Mouse (Mus musculus) right cerebral cortex, adult 18-20 months (tissue): Measurements from ENCODE around the gene Reck.

Experiments used
- DNase-seq: peaks from one replicate; pipeline ENCODE4 v3.0.0; 2022; ENCODE audit warnings: mixed read lengths

Reck gene

DNA sequence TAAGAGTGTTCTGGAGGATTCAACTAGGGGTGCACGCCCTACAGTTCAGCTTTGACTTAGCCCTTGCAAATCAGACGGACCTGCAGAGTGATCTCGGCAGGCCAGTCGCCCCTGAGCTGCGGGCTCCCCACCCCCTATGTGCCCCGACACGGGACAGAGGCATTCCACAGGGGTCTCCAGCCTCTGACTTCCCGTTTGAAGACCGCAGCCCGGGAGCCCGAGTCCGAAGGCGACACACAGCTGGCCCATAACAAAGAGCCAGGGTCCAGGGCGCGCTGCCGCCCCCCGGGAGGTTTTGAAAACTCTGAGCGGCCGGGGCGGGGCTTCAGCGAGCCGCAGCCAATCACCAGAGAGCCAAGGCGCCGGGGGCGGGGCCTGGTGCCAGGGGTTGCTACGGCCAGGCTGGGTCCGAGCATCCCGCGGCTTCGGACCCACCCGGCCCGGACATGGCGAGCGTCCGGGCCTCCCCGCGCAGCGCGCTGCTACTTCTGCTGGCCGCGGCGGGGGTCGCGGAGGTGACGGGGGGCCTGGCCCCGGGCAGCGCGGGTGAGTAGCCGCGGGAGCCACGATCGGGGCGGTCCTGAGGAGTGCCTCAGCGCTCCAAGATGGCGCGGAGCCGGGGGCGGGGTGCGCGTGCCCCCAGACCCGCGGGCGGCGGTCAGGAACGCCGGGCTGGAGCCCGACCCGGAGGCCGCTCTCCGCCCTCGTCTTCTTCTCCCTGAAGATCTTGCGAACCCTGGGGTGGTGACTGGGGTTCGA is at the start of gene Reck:
Gene Reck (plus strand): TSS at position 371 of the 759 bp plus-strand sequence.
- peak; percentile 79 for DNase-seq

DNA sequence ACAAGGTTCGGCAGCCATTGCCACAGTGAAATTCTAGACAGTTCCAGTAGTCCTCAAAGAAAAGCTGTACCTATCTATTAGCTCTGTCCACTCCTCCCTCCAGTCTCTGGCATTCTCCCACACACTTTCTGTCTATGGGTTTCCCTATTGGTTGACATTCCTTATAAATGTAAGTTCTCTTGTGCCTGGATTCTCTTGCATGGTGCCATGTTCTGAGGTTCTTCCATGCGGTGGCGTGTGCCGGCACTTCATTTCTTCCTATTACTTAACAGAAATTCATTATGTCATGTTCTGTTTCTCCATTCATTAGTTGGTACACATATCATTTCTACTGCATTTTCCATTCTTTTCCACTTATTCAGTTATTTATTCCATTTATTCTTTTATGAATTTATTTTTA is 46.5 kb upstream of the Reck start:
- DNase-seq = no peak

GRCm38 (mm10) chr4:43832031-43832430 is 43.3 kb upstream of the Reck start:
- no peak for DNase-seq

DNA sequence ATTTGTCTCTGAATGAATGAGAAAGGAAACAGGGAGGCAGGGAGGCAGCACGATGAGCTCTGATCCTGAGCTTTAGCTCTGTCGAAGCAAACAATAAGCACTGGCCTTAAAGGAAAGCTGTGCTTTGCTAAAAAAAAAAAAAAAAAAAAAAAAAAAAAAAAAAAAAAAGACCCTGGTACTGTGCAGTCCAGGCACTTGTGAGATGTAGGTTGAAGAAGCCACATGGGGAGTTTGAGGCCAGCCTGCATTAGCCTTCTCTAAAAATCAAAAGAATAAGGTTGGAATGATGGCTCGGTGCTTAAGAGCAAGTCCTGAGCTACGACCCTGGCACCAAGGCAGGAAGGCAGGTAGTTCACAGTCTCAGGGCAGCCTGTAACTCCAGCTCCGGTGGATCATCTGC is 41.6 kb upstream of the Reck start:
- no peak for DNase-seq

GRCm38 (mm10) chr4:43834749-43835148 is 40.6 kb upstream of the Reck start:
- no peak for DNase-seq

- DNase-seq = no peak
These were observed 37.0 kb upstream of the Reck start for GRCm38 (mm10) chr4:43838326-43838725.

DNA sequence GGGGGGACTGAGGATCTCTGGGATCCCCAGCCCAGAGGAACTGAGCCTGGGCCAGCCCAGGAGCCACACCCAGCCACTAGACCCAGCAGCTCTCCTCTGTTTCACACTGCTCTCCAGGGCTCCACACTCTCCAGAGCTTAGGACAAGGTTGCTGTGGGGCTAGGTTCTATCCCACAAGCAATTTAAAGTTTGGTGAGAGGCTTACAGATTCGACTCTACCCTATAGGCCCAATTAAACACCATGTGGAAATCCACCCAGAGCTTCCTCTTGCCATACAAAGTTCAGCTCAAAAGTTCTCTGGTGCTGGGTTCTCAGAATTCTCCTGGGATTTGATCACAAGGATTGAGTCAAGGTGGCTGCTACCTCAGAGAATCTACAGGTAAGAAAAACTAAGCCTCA is 35.2 kb upstream of the Reck start, which contains the start of gene Olfr157:
Gene Olfr157 (minus strand): TSS at position 101 of the 400 bp plus-strand sequence.
- DNase-seq = no peak

DNA sequence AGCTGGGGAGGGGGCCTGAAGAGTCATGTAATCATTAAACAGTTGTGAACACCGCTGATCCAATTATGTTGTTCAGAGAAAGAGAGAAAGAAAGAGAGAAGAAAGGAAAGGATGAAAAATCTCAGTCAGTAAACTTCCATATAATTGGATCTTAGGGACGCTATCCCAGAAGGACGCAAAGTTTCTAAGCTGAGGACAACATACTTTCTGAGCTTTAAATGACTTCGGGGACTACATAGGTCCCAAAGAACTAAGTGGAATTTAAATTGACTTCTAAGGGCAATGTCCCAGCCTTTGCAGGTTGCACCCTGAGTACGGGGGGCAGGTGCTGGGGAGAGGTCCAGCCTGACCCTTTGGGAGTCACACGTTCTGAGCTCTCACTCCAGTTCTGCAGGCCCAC is 24.1 kb upstream of the Reck start, which contains the start of gene Olfr155:
Gene Olfr155 (plus strand): TSS at position 301 of the 400 bp plus-strand sequence.
- DNase-seq = no peak

DNA sequence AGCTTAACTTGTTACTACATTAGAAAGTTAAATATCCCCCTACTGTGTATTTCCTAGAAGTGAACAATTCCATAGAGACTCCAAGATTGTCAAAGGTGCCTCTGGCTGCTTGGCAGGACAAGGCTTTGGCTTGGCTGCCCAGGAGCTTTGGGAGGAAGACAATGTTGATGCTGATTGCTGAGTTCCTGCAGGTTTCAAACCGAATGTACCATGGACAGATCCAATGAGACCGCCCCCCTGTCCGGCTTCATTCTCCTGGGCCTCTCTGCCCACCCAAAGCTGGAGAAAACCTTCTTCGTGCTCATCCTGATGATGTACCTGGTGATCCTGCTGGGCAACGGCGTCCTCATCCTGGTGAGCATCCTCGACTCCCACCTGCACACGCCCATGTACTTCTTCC is 21.2 kb upstream of the Reck start:
- DNase-seq = no peak

- no peak for DNase-seq
These were observed 15.4 kb upstream of the Reck start for GRCm38 (mm10) chr4:43859886-43860285.

GRCm38 (mm10) chr4:43860744-43861519 is 14.4 kb upstream of the Reck start:
- peak; percentile 60 for DNase-seq

DNA sequence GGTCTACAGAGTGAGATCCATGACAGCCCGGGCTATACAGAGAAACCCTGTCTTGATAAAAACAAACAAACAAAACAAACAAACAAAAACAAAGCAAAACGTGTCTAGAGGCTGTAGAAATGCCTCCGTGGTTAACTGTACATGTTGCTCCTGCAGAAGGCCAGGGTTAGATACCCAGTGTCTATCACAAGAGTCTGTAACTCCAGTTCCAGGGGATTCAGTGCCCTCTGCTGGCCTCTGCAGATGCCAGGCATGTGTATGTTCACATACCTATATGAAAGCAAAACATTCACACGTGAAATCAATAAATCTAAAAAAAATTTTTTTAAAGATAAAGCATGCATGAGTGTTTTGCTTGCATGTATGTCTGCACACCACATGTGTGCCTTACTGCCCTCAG is 12.0 kb upstream of the Reck start:
- no peak for DNase-seq

GRCm38 (mm10) chr4:43869821-43870220 is 5.5 kb upstream of the Reck start:
- no peak for DNase-seq

- DNase-seq = no peak
These were observed 829 bp upstream of the Reck start for GRCm38 (mm10) chr4:43874501-43874900.

- DNase-seq = peak; percentile 12
These were observed 635 bp downstream of the Reck start for GRCm38 (mm10) chr4:43875919-43876411.

GRCm38 (mm10) chr4:43877230-43877629 is 1.9 kb downstream of the Reck start:
- no peak for DNase-seq

- DNase-seq = no peak
These were observed 2.9 kb downstream of the Reck start for GRCm38 (mm10) chr4:43878121-43878776.

GRCm38 (mm10) chr4:43879566-43879965 is 4.2 kb downstream of the Reck start:
- DNase-seq = no peak

DNA sequence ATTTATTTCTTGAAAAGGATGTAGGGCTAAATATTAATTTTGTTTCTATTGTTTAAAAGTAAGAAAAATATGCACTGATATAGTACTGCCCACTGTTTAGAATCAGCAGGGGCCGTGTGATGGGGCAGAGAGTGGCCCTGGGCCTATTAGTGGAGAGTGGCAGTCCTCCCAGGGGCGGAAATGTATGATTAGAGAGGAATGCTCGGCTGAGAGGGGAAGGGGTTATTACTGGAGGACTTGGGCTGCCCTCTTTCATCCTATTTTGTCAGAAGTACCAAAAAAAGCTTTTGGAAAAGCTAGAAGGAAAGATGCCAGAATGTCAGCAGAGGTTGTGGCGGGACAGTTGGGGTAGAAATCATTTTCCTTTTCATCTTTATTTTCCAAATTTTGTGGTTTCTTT is 8.9 kb downstream of the Reck start:
- no peak for DNase-seq

DNA sequence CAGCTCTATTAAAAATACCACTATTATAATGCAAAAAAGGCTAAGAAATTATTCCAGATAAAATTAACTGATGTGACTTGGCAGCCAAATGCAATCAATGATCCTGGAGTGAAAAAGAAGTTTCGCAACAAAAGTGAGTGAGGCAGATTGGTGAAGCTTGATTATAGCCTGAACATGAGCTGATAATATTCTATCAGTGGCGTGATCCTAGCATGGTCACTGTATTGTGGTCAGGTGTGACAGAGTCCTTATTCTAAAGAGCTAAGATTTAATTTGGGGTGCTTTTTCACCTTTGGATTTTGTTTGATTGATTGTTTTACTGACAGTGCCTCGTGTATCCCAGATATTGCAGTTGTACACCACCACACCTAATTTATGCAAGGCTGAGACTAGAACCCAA is 15.9 kb downstream of the Reck start:
- DNase-seq = no peak

- DNase-seq = no peak
These were observed 21.9 kb downstream of the Reck start for GRCm38 (mm10) chr4:43897209-43897608.

GRCm38 (mm10) chr4:43899197-43899596 is 23.9 kb downstream of the Reck start:
- DNase-seq = no peak

DNA sequence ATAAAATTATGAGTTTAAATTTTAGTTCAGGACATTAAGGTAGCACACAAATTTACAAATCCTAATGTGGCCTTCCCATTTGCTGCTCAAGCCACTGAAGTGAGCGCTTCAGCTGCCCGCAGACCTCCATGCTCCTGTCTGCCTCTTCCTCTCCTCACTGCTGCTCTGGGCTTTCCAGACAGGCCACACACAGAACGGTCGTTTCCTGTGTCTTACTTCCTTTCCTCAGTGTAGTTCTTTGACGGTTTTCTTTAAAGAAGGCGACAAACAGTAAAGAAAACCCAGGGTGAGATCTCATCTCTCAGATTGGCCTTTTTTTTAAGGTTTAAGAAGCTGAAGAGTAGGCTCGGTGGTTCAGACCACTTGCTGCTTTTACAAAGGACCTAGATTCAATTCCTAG is 28.4 kb downstream of the Reck start:
- DNase-seq = no peak
